Mouse (Mus musculus): ENCODE data around the gene Bmp8a. TPM values are rescaled to one million over a fixed set of nuclear protein-coding genes. Genes with fewer than 3 reads are reported as not detected.
"Not testable (repeated sequence)": the region's sequence is repeated elsewhere in the genome, so short reads cannot be mapped to it uniquely, and the experiment has no call there.

Gene Bmp8a
- polyA plus RNA-seq, 1 experiment from 2014 or later: not detected

GRCm38 (mm10) chr4:123353271-123353877 lies 10.3 kb upstream of the Bmp8a start:
- ATAC-seq (ENCODE audit: low FRiP score): no peak
- Histone ChIP-seq H3K27ac (no peak overlapping the region), H3K36me3 (replicated peaks) (peaks cover 86% of the 10 kb centered on the region), H3K4me2 (no peak overlapping the region), H3K27me3 (no peaks in the 10 kb centered on the region), H3K4me3 (replicated peaks) (no peak overlapping the region), H3K4me1 (no peaks in the 10 kb centered on the region), H3K9ac (no peak overlapping the region), H3K9me3 (no peaks in the 10 kb centered on the region)
- 92% methylated on average over 10 of the region's 10 CpGs for WGBS

DNA sequence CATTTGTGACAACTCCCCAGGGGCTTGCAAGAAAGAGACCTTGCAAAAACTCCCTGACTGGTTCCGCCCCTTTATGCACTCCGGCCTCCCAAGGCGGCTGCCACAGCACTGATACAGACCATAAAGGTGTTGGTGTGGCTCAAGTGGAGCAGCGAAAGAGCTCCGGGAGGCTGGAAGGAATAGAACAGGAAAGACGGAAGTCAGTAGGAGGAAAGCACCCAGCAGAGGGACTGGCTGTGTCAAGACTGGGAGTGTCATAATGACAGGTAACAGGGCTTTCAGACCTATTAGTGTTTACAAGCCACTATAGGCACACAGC lies 378 bp upstream of the Bmp8a start:
- Histone ChIP-seq H3K9me3 (no peaks in the 10 kb centered on the region), H3K4me2 (peak overlapping the region; percentile 93), H3K4me3 (replicated peaks) (peak overlapping the region; percentile 55), H3K4me1 (peaks cover 12% of the 10 kb centered on the region), H3K9ac (peak overlapping the region; percentile 49; the same call in 1 of the 2 replicates), H3K36me3 (replicated peaks) (peaks cover 14% of the 10 kb centered on the region), H3K27me3 (peaks cover 47% of the 10 kb centered on the region), H3K27ac (no peak overlapping the region)
- no peak for ATAC-seq (ENCODE audit: low FRiP score)
- WGBS: 10% methylated on average over 6 of the region's 6 CpGs

GRCm38 (mm10) chr4:123342091-123342641 lies 886 bp downstream of the Bmp8a start:
- ATAC-seq (ENCODE audit: low FRiP score): peak; percentile 34
- 3% methylated on average over 43 of the region's 43 CpGs for WGBS
- Histone ChIP-seq H3K27ac (no peak overlapping the region), H3K4me1 (peaks cover 12% of the 10 kb centered on the region), H3K9me3 (no peaks in the 10 kb centered on the region), H3K36me3 (replicated peaks) (0 out of 2 replicates have a peak, but pooled peaks cover 1% of the 10 kb centered on the region), H3K4me2 (peak overlapping the region; percentile 93), H3K27me3 (peaks cover 47% of the 10 kb centered on the region), H3K4me3 (replicated peaks) (peak overlapping the region; percentile 55), H3K9ac (peak overlapping the region; percentile 49)

DNA sequence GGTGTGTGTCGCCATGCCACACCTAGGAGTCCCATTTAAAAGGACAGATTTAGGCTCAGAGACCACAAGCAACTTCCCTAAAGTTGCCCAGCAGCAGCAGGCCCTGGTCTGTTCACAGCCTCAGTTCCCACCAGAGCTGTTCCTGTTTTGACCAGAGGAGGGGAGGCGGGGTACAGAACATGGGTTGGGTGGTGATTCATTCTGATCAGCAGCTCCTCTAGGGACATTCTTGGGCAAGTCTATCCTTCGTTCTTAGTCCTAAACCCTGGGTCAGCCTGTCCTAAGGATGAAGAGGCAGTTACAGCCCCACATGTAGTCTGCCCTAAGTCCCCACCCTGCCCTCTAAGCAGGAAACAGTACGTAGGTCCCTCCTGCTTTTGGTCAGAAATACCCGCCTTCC lies 2.8 kb downstream of the Bmp8a start:
- Histone ChIP-seq H3K4me3 (replicated peaks) (no peak overlapping the region), H3K4me1 (peaks cover 12% of the 10 kb centered on the region), H3K9me3 (no peaks in the 10 kb centered on the region), H3K9ac (no peak overlapping the region), H3K27me3 (peaks cover 50% of the 10 kb centered on the region), H3K4me2 (no peak overlapping the region), H3K27ac (no peak overlapping the region), H3K36me3 (replicated peaks) (no peaks in the 10 kb centered on the region)
- ATAC-seq (ENCODE audit: low FRiP score): no peak
- 65% methylated on average over 5 of the region's 5 CpGs for WGBS

GRCm38 (mm10) chr4:123337693-123338092 lies 5.4 kb downstream of the Bmp8a start:
- H3K4me3 ChIP-seq (replicated peaks): no peak overlapping the region
- 79% methylated on average over 4 of the region's 4 CpGs for WGBS
- H3K9me3 ChIP-seq: no peaks in the 10 kb centered on the region
- no peak for ATAC-seq (ENCODE audit: low FRiP score)
- no peak overlapping the region for H3K27ac ChIP-seq
- no peak overlapping the region for H3K9ac ChIP-seq
- H3K4me1 ChIP-seq: peaks cover 6% of the 10 kb centered on the region
- no peak overlapping the region for H3K4me2 ChIP-seq
- peaks cover 33% of the 10 kb centered on the region for H3K27me3 ChIP-seq
- no peaks in the 10 kb centered on the region for H3K36me3 ChIP-seq (replicated peaks)

- H3K27me3 ChIP-seq: peaks cover 16% of the 10 kb centered on the region
- no peak overlapping the region for H3K4me2 ChIP-seq
- ATAC-seq (ENCODE audit: low FRiP score): no peak
- no peak overlapping the region for H3K9ac ChIP-seq
- H3K9me3 ChIP-seq: no peaks in the 10 kb centered on the region
- H3K4me1 ChIP-seq: no peaks in the 10 kb centered on the region
- no peak overlapping the region for H3K27ac ChIP-seq
- H3K36me3 ChIP-seq (replicated peaks): no peaks in the 10 kb centered on the region
- no peak overlapping the region for H3K4me3 ChIP-seq (replicated peaks)
- WGBS: 72% methylated on average over 14 of the region's 14 CpGs
These were observed 7.1 kb downstream of the Bmp8a start for GRCm38 (mm10) chr4:123335796-123336585.

- ATAC-seq (ENCODE audit: low FRiP score); H3K4me1 ChIP-seq; H3K9me3 ChIP-seq; H3K9ac ChIP-seq; H3K4me3 ChIP-seq (replicated peaks); H3K4me2 ChIP-seq; H3K27me3 ChIP-seq; H3K27ac ChIP-seq; H3K36me3 ChIP-seq (replicated peaks): not testable (repeated sequence)
- 82% methylated on average over 10 of the region's 10 CpGs for WGBS
These were observed 7.8 kb downstream of the Bmp8a start for GRCm38 (mm10) chr4:123335244-123335643.

- Histone ChIP-seq H3K36me3 (replicated peaks) (no peaks in the 10 kb centered on the region), H3K4me1 (no peaks in the 10 kb centered on the region), H3K4me3 (replicated peaks) (no peak overlapping the region), H3K9me3 (no peaks in the 10 kb centered on the region), H3K4me2 (no peak overlapping the region), H3K27me3 (0 out of 2 replicates have a peak, but pooled peaks cover 3% of the 10 kb centered on the region), H3K27ac (no peak overlapping the region), H3K9ac (no peak overlapping the region)
- WGBS: 84% methylated on average over 3 of the region's 3 CpGs
- no peak for ATAC-seq (ENCODE audit: low FRiP score)
These were observed 8.9 kb downstream of the Bmp8a start for GRCm38 (mm10) chr4:123334177-123334576.

DNA sequence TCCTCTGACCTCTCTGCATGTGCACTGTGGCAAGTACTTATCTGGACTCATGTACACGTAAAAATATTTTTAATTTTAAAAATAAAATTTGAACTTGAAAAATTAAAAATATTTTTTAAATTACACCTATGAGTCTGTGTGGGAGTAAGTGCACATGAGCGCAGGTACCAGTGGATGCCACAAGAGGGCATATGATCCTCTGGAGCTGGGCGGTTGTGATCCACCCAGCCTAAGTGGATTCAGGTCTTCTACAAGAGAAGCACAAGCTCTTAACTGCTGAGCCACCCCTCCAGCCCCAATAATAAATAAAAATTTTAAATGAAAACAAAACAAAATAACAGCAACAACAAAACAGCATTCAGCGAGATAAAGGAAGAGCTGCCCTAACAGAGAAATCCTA lies 9.9 kb downstream of the Bmp8a start:
- Histone ChIP-seq H3K4me3 (replicated peaks) (no peak overlapping the region), H3K4me2 (no peak overlapping the region), H3K4me1 (no peaks in the 10 kb centered on the region), H3K9me3 (no peaks in the 10 kb centered on the region), H3K27ac (no peak overlapping the region), H3K36me3 (replicated peaks) (no peaks in the 10 kb centered on the region), H3K9ac (no peak overlapping the region), H3K27me3 (0 out of 2 replicates have a peak, but pooled peaks cover 3% of the 10 kb centered on the region)
- ATAC-seq (ENCODE audit: low FRiP score): no peak
- 90% methylated on average over 4 of the region's 4 CpGs for WGBS

DNA sequence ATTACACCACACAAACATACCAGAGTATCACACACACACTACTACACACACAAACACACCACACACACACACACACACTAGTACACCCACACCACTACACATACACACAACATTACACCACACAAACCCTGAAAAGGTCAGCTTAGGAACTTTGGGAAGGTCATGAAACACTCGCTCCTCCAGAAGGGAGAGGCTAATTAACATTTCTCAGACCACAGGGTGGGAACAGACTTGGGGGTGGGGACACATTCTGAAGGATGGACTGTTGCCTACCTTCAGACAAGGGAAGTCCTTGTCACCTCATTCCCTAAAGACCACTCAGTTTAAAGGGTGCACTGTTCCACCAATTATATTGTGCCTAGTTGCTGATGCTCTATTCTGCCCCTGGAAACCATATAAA lies 11.1 kb downstream of the Bmp8a start:
- not testable (repeated sequence) for H3K4me2 ChIP-seq; H3K4me3 ChIP-seq (replicated peaks); H3K9ac ChIP-seq; H3K4me1 ChIP-seq; H3K36me3 ChIP-seq (replicated peaks); H3K9me3 ChIP-seq; H3K27ac ChIP-seq; H3K27me3 ChIP-seq; ATAC-seq (ENCODE audit: low FRiP score)
- 62% methylated on average over 1 of the region's 1 CpGs for WGBS

GRCm38 (mm10) chr4:123331326-123331725 lies 11.7 kb downstream of the Bmp8a start:
- WGBS: 77% methylated on average over 5 of the region's 5 CpGs
- Histone ChIP-seq H3K4me2 (no peak overlapping the region), H3K36me3 (replicated peaks) (no peaks in the 10 kb centered on the region), H3K27me3 (0 out of 2 replicates have a peak, but pooled peaks cover 10% of the 10 kb centered on the region), H3K9ac (no peak overlapping the region), H3K9me3 (no peaks in the 10 kb centered on the region), H3K27ac (no peak overlapping the region), H3K4me1 (no peaks in the 10 kb centered on the region), H3K4me3 (replicated peaks) (no peak overlapping the region)
- ATAC-seq (ENCODE audit: low FRiP score): no peak

- ATAC-seq (ENCODE audit: low FRiP score): no peak
- 77% methylated on average over 6 of the region's 6 CpGs for WGBS
- H3K27ac ChIP-seq: no peak overlapping the region
- H3K4me3 ChIP-seq (replicated peaks): no peak overlapping the region
- H3K4me2 ChIP-seq: no peak overlapping the region
- H3K9ac ChIP-seq: no peak overlapping the region
- H3K4me1 ChIP-seq: no peaks in the 10 kb centered on the region
- no peaks in the 10 kb centered on the region for H3K36me3 ChIP-seq (replicated peaks)
- H3K9me3 ChIP-seq: no peaks in the 10 kb centered on the region
- peaks cover 19% of the 10 kb centered on the region for H3K27me3 ChIP-seq
These were observed 14.1 kb downstream of the Bmp8a start for GRCm38 (mm10) chr4:123328946-123329345.

All from forebrain, embryonic 12.5 days (tissue).